Mouse (Mus musculus) liver, embryonic 13.5 days (tissue): Measurements from ENCODE around the gene Dusp28. TPM values are rescaled to one million over a fixed set of nuclear protein-coding genes. Genes with fewer than 3 reads are reported as not detected.

Source experiments
- ATAC-seq: fragments of 200-750 bp; cut with Nextera tagmentation; 2 replicates; pipeline ENCODE4 v1.8.0; 2017; ENCODE audit warnings: low read depth, mild to moderate bottlenecking, moderate number of reproducible peaks, moderate library complexity
- DNase-seq: peaks from one replicate; pipeline ENCODE4 v3.0.0; 2022
- H3K27ac ChIP-seq: fragments of 300-500 bp; sonication (generic); 2 replicates; pipeline ENCODE4 v1.5.1; 2015; ENCODE audit warnings: moderate library complexity, mild to moderate bottlenecking, inconsistent platforms
- H3K27me3 ChIP-seq: fragments of 300-500 bp; sonication (generic); 2 replicates; pipeline ENCODE4 v1.6.1; 2015; ENCODE audit warnings: mild to moderate bottlenecking, inconsistent platforms
- H3K36me3 ChIP-seq: fragments of 300-500 bp; sonication (generic); 2 replicates; pipeline ENCODE4 v1.6.1; 2015; ENCODE audit warnings: mild to moderate bottlenecking, inconsistent platforms
- H3K4me1 ChIP-seq: fragments of 300-500 bp; sonication (generic); replicated peaks from 2 replicates; pipeline ENCODE4 v1.6.1; 2015; ENCODE audit warnings: inconsistent platforms
- H3K4me2 ChIP-seq: fragments of 300-500 bp; sonication (generic); 2 replicates; pipeline ENCODE4 v1.6.1; 2015; ENCODE audit warnings: inconsistent platforms, mild to moderate bottlenecking, moderate library complexity
- H3K4me3 ChIP-seq: fragments of 300-500 bp; sonication (generic); replicated peaks from 2 replicates; pipeline ENCODE4 v1.5.1; 2015; ENCODE audit warnings: mild to moderate bottlenecking, inconsistent platforms
- H3K9ac ChIP-seq: fragments of 300-500 bp; sonication (generic); 2 replicates; pipeline ENCODE4 v1.6.1; 2015; ENCODE audit warnings: mild to moderate bottlenecking, inconsistent platforms
- H3K9me3 ChIP-seq: fragments of 300-500 bp; sonication (generic); replicated peaks from 2 replicates; pipeline ENCODE4 v1.6.1; 2016; ENCODE audit warnings: inconsistent platforms
- WGBS: fragments of 180-500 bp; shearing (Covaris S2); methylation state at CpG from one replicate; pipeline ENCODE4 v1.1.7; 2015; ENCODE audit not compliant: insufficient replicate concordance; 5-methylcytosine and 5-hydroxymethylcytosine counted together
- polyA plus RNA-seq: library from polyadenylated mRNA; unstranded; fragments of >200 nt; fragmentation: Nextera tagmentation; extraction: Ambion mirVana; gene quantifications from 2 replicates; pipeline ENCODE4 v1.2.1, GENCODE M21; 2015

Gene Dusp28
- polyA plus RNA-seq, 1 experiment from 2014 or later = 6.7 TPM

- Histone ChIP-seq H3K27ac (no peak overlapping the region), H3K4me3 (no peak overlapping the region), H3K9me3 (no peaks in the 10 kb centered on the region), H3K27me3 (no peaks in the 10 kb centered on the region), H3K9ac (no peak overlapping the region), H3K4me2 (no peak overlapping the region), H3K4me1 (peaks cover 61% of the 10 kb centered on the region), H3K36me3 (peaks cover 10% of the 10 kb centered on the region)
- WGBS = 62% methylated on average over 4 of the region's 4 CpGs
- peak; percentile 23 for DNase-seq
- no peak for ATAC-seq
Observed at GRCm38 (mm10) chr1:92909068-92909467, 2.3 kb downstream of the Dusp28 start.

GRCm38 (mm10) chr1:92910239-92910885 lies 3.6 kb downstream of the Dusp28 start, which contains the start of gene Rnpepl1:
Rnpepl1 (plus strand) TSS chr1:92910783.
- H3K4me1 ChIP-seq = peaks cover 61% of the 10 kb centered on the region
- DNase-seq = peak; percentile 59
- H3K4me3 ChIP-seq = peak within 1 kb of the TSS; percentile 80
- peak within 1 kb of the TSS; percentile 95 for H3K4me2 ChIP-seq
- H3K9me3 ChIP-seq = no peaks in the 10 kb centered on the region
- H3K27ac ChIP-seq = peak within 1 kb of the TSS; percentile 73
- peak; percentile 66 for ATAC-seq
- peak within 1 kb of the TSS; percentile 84 for H3K9ac ChIP-seq
- peaks cover 21% of the 10 kb centered on the region for H3K36me3 ChIP-seq
- 1% methylated on average over 45 of the region's 57 CpGs for WGBS
- H3K27me3 ChIP-seq = no peaks in the 10 kb centered on the region

GRCm38 (mm10) chr1:92910925-92911720 lies 4.3 kb downstream of the Dusp28 start:
- peak overlapping the region; percentile 95 for H3K4me2 ChIP-seq
- no peaks in the 10 kb centered on the region for H3K27me3 ChIP-seq
- 2% methylated on average over 68 of the region's 85 CpGs for WGBS
- peak overlapping the region; percentile 73 for H3K27ac ChIP-seq
- no peaks in the 10 kb centered on the region for H3K9me3 ChIP-seq
- H3K36me3 ChIP-seq = peaks cover 25% of the 10 kb centered on the region
- peak overlapping the region; percentile 84 for H3K9ac ChIP-seq
- H3K4me1 ChIP-seq = peaks cover 61% of the 10 kb centered on the region
- H3K4me3 ChIP-seq = peak overlapping the region; percentile 80
- DNase-seq (peak; percentile 26), ATAC-seq (peak; percentile 19)

GRCm38 (mm10) chr1:92911721-92912138 lies 4.9 kb downstream of the Dusp28 start:
- DNase-seq = no peak
- H3K4me2 ChIP-seq = peak overlapping the region; percentile 95
- peaks cover 55% of the 10 kb centered on the region for H3K4me1 ChIP-seq
- ATAC-seq = no peak
- H3K27me3 ChIP-seq = no peaks in the 10 kb centered on the region
- peak overlapping the region; percentile 73 for H3K27ac ChIP-seq
- no peaks in the 10 kb centered on the region for H3K9me3 ChIP-seq
- H3K9ac ChIP-seq = peak overlapping the region; percentile 84
- peak overlapping the region; percentile 80 for H3K4me3 ChIP-seq
- peaks cover 31% of the 10 kb centered on the region for H3K36me3 ChIP-seq
- 43% methylated on average over 8 of the region's 8 CpGs for WGBS

GRCm38 (mm10) chr1:92912286-92912685 lies 5.5 kb downstream of the Dusp28 start:
- no peak for ATAC-seq
- H3K27me3 ChIP-seq = no peaks in the 10 kb centered on the region
- peaks cover 54% of the 10 kb centered on the region for H3K4me1 ChIP-seq
- peak overlapping the region; percentile 84; the same call in 1 of the 2 replicates for H3K9ac ChIP-seq
- H3K9me3 ChIP-seq = no peaks in the 10 kb centered on the region
- no peak for DNase-seq
- H3K27ac ChIP-seq = no peak overlapping the region
- H3K4me2 ChIP-seq = peak overlapping the region; percentile 95
- H3K36me3 ChIP-seq = peaks cover 37% of the 10 kb centered on the region
- peak overlapping the region; percentile 80 for H3K4me3 ChIP-seq
- WGBS = 50% methylated on average over 1 of the region's 1 CpGs

- DNase-seq = no peak
- 68% methylated on average over 4 of the region's 4 CpGs for WGBS
- ATAC-seq = no peak
- H3K27ac ChIP-seq = no peak overlapping the region
- H3K27me3 ChIP-seq = no peaks in the 10 kb centered on the region
- H3K4me1 ChIP-seq = peaks cover 35% of the 10 kb centered on the region
- peaks cover 56% of the 10 kb centered on the region for H3K36me3 ChIP-seq
- H3K4me3 ChIP-seq = no peak overlapping the region
- no peaks in the 10 kb centered on the region for H3K9me3 ChIP-seq
- no peak overlapping the region for H3K9ac ChIP-seq
- H3K4me2 ChIP-seq = no peak overlapping the region
Observed at GRCm38 (mm10) chr1:92914239-92914638, 7.5 kb downstream of the Dusp28 start.

GRCm38 (mm10) chr1:92914993-92915392 lies 8.2 kb downstream of the Dusp28 start:
- no peaks in the 10 kb centered on the region for H3K9me3 ChIP-seq
- no peak overlapping the region for H3K4me2 ChIP-seq
- no peak overlapping the region for H3K27ac ChIP-seq
- H3K4me3 ChIP-seq = no peak overlapping the region
- H3K27me3 ChIP-seq = no peaks in the 10 kb centered on the region
- H3K4me1 ChIP-seq = peaks cover 29% of the 10 kb centered on the region
- 91% methylated on average over 11 of the region's 11 CpGs for WGBS
- H3K9ac ChIP-seq = no peak overlapping the region
- ATAC-seq = no peak
- no peak for DNase-seq
- H3K36me3 ChIP-seq = peaks cover 64% of the 10 kb centered on the region

- H3K36me3 ChIP-seq = peaks cover 69% of the 10 kb centered on the region
- H3K27ac ChIP-seq = no peak overlapping the region
- DNase-seq (no peak), ATAC-seq (no peak)
- H3K27me3 ChIP-seq = no peaks in the 10 kb centered on the region
- H3K9me3 ChIP-seq = no peaks in the 10 kb centered on the region
- peaks cover 21% of the 10 kb centered on the region for H3K4me1 ChIP-seq
- WGBS = 87% methylated on average over 9 of the region's 9 CpGs
- no peak overlapping the region for H3K9ac ChIP-seq
- H3K4me2 ChIP-seq = no peak overlapping the region
- H3K4me3 ChIP-seq = no peak overlapping the region
Observed at GRCm38 (mm10) chr1:92916725-92917124, 9.9 kb downstream of the Dusp28 start.

GRCm38 (mm10) chr1:92919151-92919550 lies 12.4 kb downstream of the Dusp28 start:
- peaks cover 7% of the 10 kb centered on the region for H3K4me1 ChIP-seq
- peaks cover 63% of the 10 kb centered on the region for H3K36me3 ChIP-seq
- DNase-seq = no peak
- no peak overlapping the region for H3K9ac ChIP-seq
- no peaks in the 10 kb centered on the region for H3K27me3 ChIP-seq
- no peaks in the 10 kb centered on the region for H3K9me3 ChIP-seq
- no peak overlapping the region for H3K4me2 ChIP-seq
- H3K27ac ChIP-seq = no peak overlapping the region
- ATAC-seq = no peak
- 87% methylated on average over 11 of the region's 11 CpGs for WGBS
- H3K4me3 ChIP-seq = no peak overlapping the region

- peaks cover 57% of the 10 kb centered on the region for H3K36me3 ChIP-seq
- no peak overlapping the region for H3K27ac ChIP-seq
- no peak overlapping the region for H3K4me3 ChIP-seq
- WGBS = 74% methylated on average over 12 of the region's 12 CpGs
- peak; percentile 19; the same call in 1 of the 2 replicates for ATAC-seq
- H3K9me3 ChIP-seq = no peaks in the 10 kb centered on the region
- no peak for DNase-seq
- H3K9ac ChIP-seq = no peak overlapping the region
- H3K4me1 ChIP-seq = peaks cover 7% of the 10 kb centered on the region
- H3K4me2 ChIP-seq = no peak overlapping the region
- no peaks in the 10 kb centered on the region for H3K27me3 ChIP-seq
Observed at GRCm38 (mm10) chr1:92919775-92920174, 13.0 kb downstream of the Dusp28 start.

- no peak overlapping the region for H3K27ac ChIP-seq
Observed at GRCm38 (mm10) chr1:92920474-92921200, 13.9 kb downstream of the Dusp28 start.

More at GRCm38 (mm10) chr1:92920474-92921200, 13.9 kb downstream of the Dusp28 start:
- ATAC-seq = peak; percentile 45; the same call in 1 of the 2 replicates
- Histone ChIP-seq H3K4me3 (no peak overlapping the region), H3K4me2 (no peak overlapping the region), H3K9ac (no peak overlapping the region), H3K36me3 (peaks cover 48% of the 10 kb centered on the region), H3K9me3 (no peaks in the 10 kb centered on the region), H3K27me3 (no peaks in the 10 kb centered on the region), H3K4me1 (peaks cover 7% of the 10 kb centered on the region)
- DNase-seq = no peak
- WGBS = 52% methylated on average over 7 of the region's 7 CpGs
